Mouse (Mus musculus): ENCODE data around the gene Thsd7a. TPM values are rescaled to one million over a fixed set of nuclear protein-coding genes. Genes with fewer than 3 reads are reported as not detected.

Gene Thsd7a
- polyA plus RNA-seq, 1 experiment from 2014 or later = 0.46 TPM

DNA sequence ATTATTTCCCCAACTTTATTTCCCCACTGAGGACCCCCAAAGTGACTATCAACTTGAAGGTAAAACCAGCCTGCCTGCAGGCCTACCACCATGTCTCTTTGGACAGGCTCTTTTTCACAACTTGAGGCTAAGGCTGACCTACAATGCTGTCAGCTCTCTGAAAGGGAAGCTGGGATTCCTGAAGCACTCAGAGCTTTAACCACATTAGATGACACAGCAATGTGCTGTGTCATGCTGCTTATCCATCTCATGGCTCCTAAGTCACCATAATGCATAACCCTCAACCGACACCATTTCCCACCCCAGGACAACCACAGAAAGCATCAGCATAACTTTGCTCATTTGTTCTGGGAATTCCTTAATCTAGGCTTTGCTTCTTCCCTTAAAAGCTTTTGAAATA lies 255.6 kb downstream of the Thsd7a start:
- Histone ChIP-seq H3K27me3 (no peaks in the 10 kb centered on the region), H3K9me3 (replicated peaks) (no peaks in the 10 kb centered on the region), H3K4me2 (no peak overlapping the region), H3K9ac (no peak overlapping the region), H3K4me3 (replicated peaks) (no peak overlapping the region), H3K4me1 (replicated peaks) (no peaks in the 10 kb centered on the region), H3K27ac (no peak overlapping the region), H3K36me3 (no peaks in the 10 kb centered on the region)
- no peak for ATAC-seq (ENCODE audit: low read depth)
- WGBS (ENCODE audit: insufficient replicate concordance) = 11% methylated on average over 1 of the region's 1 CpGs
- no peak for DNase-seq

- ATAC-seq (ENCODE audit: low read depth) = no peak
- H3K4me1 ChIP-seq (replicated peaks) = no peaks in the 10 kb centered on the region
- no peak overlapping the region for H3K9ac ChIP-seq
- 68% methylated on average over 1 of the region's 1 CpGs for WGBS (ENCODE audit: insufficient replicate concordance)
- no peaks in the 10 kb centered on the region for H3K36me3 ChIP-seq
- H3K27me3 ChIP-seq = no peaks in the 10 kb centered on the region
- no peaks in the 10 kb centered on the region for H3K9me3 ChIP-seq (replicated peaks)
- H3K4me2 ChIP-seq = no peak overlapping the region
- no peak for DNase-seq
- H3K27ac ChIP-seq = no peak overlapping the region
- no peak overlapping the region for H3K4me3 ChIP-seq (replicated peaks)
These were observed 260.3 kb downstream of the Thsd7a start for GRCm38 (mm10) chr6:12488882-12489281.

DNA sequence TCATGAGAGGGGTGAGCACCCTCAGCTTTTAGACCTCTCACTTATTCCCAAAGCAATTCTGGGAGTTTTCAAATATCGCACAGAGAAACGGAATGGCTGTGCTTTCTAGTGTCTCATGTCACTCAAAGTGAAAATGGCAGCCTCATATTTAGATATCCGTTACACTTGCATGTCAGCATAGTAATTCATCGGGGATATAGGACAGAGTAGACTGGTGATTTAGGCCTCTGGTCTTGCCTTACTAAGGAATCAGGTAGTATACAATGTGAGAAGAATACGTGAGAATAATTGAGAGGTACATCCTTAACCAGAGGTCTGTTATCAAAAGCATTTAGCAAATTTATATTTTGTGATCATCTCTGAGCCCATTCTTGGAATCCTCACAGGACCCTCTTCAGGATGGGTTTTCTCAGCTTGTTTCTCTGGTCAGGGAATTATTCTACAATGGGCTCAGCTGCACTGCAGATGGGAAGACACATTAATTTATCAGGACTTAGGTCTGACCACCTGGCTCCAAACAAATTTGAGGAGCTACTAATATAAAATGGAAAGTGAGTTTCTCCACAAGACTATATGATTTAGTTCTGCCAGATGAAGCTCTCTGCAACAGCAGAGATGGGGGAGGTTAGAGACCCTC lies 267.6 kb downstream of the Thsd7a start:
- Histone ChIP-seq H3K9ac (no peak overlapping the region), H3K9me3 (replicated peaks) (no peaks in the 10 kb centered on the region), H3K27me3 (no peaks in the 10 kb centered on the region), H3K36me3 (no peaks in the 10 kb centered on the region), H3K27ac (no peak overlapping the region), H3K4me2 (no peak overlapping the region), H3K4me3 (replicated peaks) (no peak overlapping the region), H3K4me1 (replicated peaks) (no peaks in the 10 kb centered on the region)
- ATAC-seq (ENCODE audit: low read depth) = no peak
- no peak for DNase-seq
- WGBS (ENCODE audit: insufficient replicate concordance) = 74% methylated on average over 5 of the region's 5 CpGs

DNA sequence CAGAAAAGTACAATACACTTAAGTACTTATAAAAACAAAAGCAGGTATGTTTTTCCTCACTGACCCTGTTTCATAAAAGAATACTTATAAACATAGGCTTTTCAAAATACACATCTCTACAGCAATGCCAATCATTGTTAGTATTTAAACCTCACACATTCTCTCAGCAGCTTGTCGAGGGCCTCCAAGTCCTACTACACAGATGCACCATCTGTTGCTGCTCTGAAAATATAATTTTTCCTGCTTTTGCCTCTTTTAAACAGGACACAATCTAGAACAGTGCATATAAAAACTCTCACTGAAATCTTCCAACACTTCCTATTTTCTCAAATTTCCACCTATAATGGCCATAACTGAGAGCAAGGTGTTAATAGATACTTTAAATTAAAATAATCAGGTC lies 270.9 kb downstream of the Thsd7a start:
- H3K9me3 ChIP-seq (replicated peaks) = no peaks in the 10 kb centered on the region
- no peaks in the 10 kb centered on the region for H3K27me3 ChIP-seq
- H3K4me3 ChIP-seq (replicated peaks) = no peak overlapping the region
- WGBS (ENCODE audit: insufficient replicate concordance) = 47% methylated on average over 1 of the region's 1 CpGs
- DNase-seq (no peak), ATAC-seq (ENCODE audit: low read depth) (no peak)
- no peak overlapping the region for H3K9ac ChIP-seq
- H3K4me1 ChIP-seq (replicated peaks) = no peaks in the 10 kb centered on the region
- H3K27ac ChIP-seq = no peak overlapping the region
- no peaks in the 10 kb centered on the region for H3K36me3 ChIP-seq
- H3K4me2 ChIP-seq = no peak overlapping the region

- no peaks in the 10 kb centered on the region for H3K4me1 ChIP-seq (replicated peaks)
- H3K36me3 ChIP-seq = no peaks in the 10 kb centered on the region
- ATAC-seq (ENCODE audit: low read depth) (no peak), DNase-seq (no peak)
- 66% methylated on average over 2 of the region's 2 CpGs for WGBS (ENCODE audit: insufficient replicate concordance)
- H3K4me3 ChIP-seq (replicated peaks) = no peak overlapping the region
- no peak overlapping the region for H3K27ac ChIP-seq
- H3K9ac ChIP-seq = no peak overlapping the region
- no peak overlapping the region for H3K4me2 ChIP-seq
- no peaks in the 10 kb centered on the region for H3K27me3 ChIP-seq
- no peaks in the 10 kb centered on the region for H3K9me3 ChIP-seq (replicated peaks)
These were observed 278.3 kb downstream of the Thsd7a start for GRCm38 (mm10) chr6:12470935-12471334.

GRCm38 (mm10) chr6:12467339-12468124 lies 281.7 kb downstream of the Thsd7a start:
- ATAC-seq (ENCODE audit: low read depth) = no peak
- WGBS (ENCODE audit: insufficient replicate concordance) = 59% methylated on average over 7 of the region's 7 CpGs
- H3K27ac ChIP-seq = no peak overlapping the region
- no peaks in the 10 kb centered on the region for H3K9me3 ChIP-seq (replicated peaks)
- no peak overlapping the region for H3K9ac ChIP-seq
- no peak overlapping the region for H3K4me3 ChIP-seq (replicated peaks)
- H3K4me2 ChIP-seq = no peak overlapping the region
- no peaks in the 10 kb centered on the region for H3K27me3 ChIP-seq
- no peaks in the 10 kb centered on the region for H3K4me1 ChIP-seq (replicated peaks)
- H3K36me3 ChIP-seq = no peaks in the 10 kb centered on the region
- DNase-seq = no peak

DNA sequence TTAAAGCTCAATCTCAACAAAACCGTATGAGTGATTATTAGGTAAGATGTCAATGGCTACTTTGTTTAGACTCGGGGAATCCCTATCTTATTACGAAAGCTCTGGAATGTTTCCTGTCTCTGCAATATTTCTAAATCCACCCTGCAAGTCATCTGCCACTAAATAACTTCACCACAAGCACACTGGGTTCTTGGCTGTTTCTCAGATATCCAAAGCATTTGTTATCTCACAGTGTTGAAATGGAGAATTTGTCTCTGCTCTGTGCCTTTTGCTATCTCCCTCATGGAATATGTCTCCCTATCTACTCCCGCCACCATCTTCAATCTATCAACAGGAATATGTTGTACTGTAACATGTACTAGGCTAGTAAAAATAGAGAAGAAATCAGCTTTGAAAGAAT lies 290.4 kb downstream of the Thsd7a start:
- Histone ChIP-seq H3K27me3 (no peaks in the 10 kb centered on the region), H3K27ac (no peak overlapping the region), H3K4me1 (replicated peaks) (no peaks in the 10 kb centered on the region), H3K9ac (no peak overlapping the region), H3K36me3 (no peaks in the 10 kb centered on the region), H3K4me3 (replicated peaks) (no peak overlapping the region), H3K4me2 (no peak overlapping the region), H3K9me3 (replicated peaks) (no peaks in the 10 kb centered on the region)
- ATAC-seq (ENCODE audit: low read depth) = no peak
- WGBS (ENCODE audit: insufficient replicate concordance) = 67% methylated on average over 4 of the region's 4 CpGs
- DNase-seq = no peak

GRCm38 (mm10) chr6:12457451-12457850 lies 291.8 kb downstream of the Thsd7a start:
- Histone ChIP-seq H3K9ac (no peak overlapping the region), H3K27ac (no peak overlapping the region), H3K4me2 (no peak overlapping the region), H3K4me3 (replicated peaks) (no peak overlapping the region), H3K36me3 (no peaks in the 10 kb centered on the region), H3K27me3 (no peaks in the 10 kb centered on the region), H3K9me3 (replicated peaks) (no peaks in the 10 kb centered on the region), H3K4me1 (replicated peaks) (no peaks in the 10 kb centered on the region)
- no peak for ATAC-seq (ENCODE audit: low read depth)
- WGBS (ENCODE audit: insufficient replicate concordance) = 62% methylated on average over 1 of the region's 1 CpGs
- no peak for DNase-seq

GRCm38 (mm10) chr6:12454876-12455485 lies 294.2 kb downstream of the Thsd7a start:
- H3K4me1 ChIP-seq (replicated peaks) = no peaks in the 10 kb centered on the region
- no peaks in the 10 kb centered on the region for H3K9me3 ChIP-seq (replicated peaks)
- no peaks in the 10 kb centered on the region for H3K36me3 ChIP-seq
- no peak overlapping the region for H3K4me2 ChIP-seq
- no peak overlapping the region for H3K9ac ChIP-seq
- DNase-seq (no peak), ATAC-seq (ENCODE audit: low read depth) (no peak)
- WGBS (ENCODE audit: insufficient replicate concordance) = 51% methylated on average over 1 of the region's 1 CpGs
- H3K27ac ChIP-seq = no peak overlapping the region
- H3K4me3 ChIP-seq (replicated peaks) = no peak overlapping the region
- no peaks in the 10 kb centered on the region for H3K27me3 ChIP-seq

DNA sequence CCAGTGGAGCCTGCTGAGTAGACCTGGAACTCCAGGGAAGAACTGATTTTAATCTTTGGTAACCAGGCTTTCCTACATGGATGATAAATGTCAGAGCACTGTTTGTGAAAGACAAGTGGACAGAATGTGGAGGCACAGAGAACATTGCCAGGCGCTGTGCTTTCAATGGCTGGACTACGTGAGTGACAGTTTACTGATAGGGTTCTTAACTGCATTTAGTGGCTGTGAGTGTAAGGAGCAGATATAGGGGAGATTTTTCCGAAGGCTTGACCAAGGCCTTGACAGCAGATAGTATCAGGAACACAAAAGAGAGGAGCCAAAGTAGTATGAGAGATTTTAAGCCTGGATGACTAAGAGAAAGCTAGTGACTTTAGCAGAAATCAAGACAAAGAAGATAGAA lies 295.1 kb downstream of the Thsd7a start:
- Histone ChIP-seq H3K9ac (no peak overlapping the region), H3K9me3 (replicated peaks) (no peaks in the 10 kb centered on the region), H3K27ac (no peak overlapping the region), H3K4me2 (no peak overlapping the region), H3K27me3 (no peaks in the 10 kb centered on the region), H3K4me1 (replicated peaks) (no peaks in the 10 kb centered on the region), H3K4me3 (replicated peaks) (no peak overlapping the region), H3K36me3 (no peaks in the 10 kb centered on the region)
- ATAC-seq (ENCODE audit: low read depth) (peak; percentile 51), DNase-seq (no peak)
- 15% methylated on average over 3 of the region's 3 CpGs for WGBS (ENCODE audit: insufficient replicate concordance)

GRCm38 (mm10) chr6:12448851-12449250 lies 300.4 kb downstream of the Thsd7a start:
- ATAC-seq (ENCODE audit: low read depth) = no peak
- H3K4me3 ChIP-seq (replicated peaks) = no peak overlapping the region
- H3K36me3 ChIP-seq = no peaks in the 10 kb centered on the region
- WGBS (ENCODE audit: insufficient replicate concordance) = 62% methylated on average over 3 of the region's 3 CpGs
- H3K27me3 ChIP-seq = no peaks in the 10 kb centered on the region
- no peaks in the 10 kb centered on the region for H3K4me1 ChIP-seq (replicated peaks)
- no peak overlapping the region for H3K27ac ChIP-seq
- no peak overlapping the region for H3K4me2 ChIP-seq
- no peaks in the 10 kb centered on the region for H3K9me3 ChIP-seq (replicated peaks)
- no peak overlapping the region for H3K9ac ChIP-seq
- no peak for DNase-seq

Data from liver, embryonic 13.5 days (tissue).